Mouse (Mus musculus): ENCODE results near the gene Ptprb.

Gene Ptprb

DNA sequence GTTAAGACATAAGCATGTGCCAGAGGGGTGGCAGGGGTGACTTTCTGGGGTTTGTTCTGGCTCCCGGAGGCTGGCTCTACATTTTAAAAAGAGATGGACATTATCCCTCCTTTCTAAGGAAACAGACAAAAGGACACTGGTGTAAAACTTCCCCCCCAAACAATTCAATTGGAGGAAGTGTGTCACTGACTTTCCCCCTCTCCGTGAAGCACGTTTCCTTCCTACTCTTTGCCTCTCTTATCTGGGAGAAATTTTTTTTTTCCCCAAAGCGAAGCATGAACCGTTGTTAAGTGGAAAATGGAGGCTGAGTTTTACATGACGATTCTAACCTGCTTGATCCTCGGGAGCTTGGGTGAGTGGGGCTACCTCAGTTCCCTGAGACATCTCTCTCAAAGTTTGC is at the start of gene Ptprb:
Gene Ptprb (plus strand): TSS at position 244 of the 400 bp plus-strand sequence.
- DNase-seq (ENCODE audit: low read depth, low spot score), result no peak

DNA sequence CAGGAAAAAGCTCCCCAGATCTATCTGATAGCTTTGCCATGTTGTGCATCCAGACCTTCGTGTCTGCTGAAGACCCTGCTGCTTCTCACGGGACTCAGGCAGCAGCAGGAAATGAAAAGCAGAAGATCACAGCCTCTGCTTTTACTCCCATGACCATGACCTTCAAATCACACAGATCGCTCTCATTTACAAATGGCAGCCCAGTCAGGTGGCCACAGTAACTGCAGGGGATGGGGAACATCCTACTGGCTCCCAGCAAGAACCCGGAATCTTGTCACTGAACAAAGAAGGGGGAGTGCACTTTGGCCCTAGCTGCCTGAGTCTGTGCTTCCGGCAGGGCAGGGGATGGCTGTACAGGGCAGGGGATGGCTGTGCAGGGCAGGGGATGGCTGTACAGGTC is 40.0 kb upstream of the Ptprb start:
- no peak for DNase-seq (ENCODE audit: low read depth, low spot score)

DNA sequence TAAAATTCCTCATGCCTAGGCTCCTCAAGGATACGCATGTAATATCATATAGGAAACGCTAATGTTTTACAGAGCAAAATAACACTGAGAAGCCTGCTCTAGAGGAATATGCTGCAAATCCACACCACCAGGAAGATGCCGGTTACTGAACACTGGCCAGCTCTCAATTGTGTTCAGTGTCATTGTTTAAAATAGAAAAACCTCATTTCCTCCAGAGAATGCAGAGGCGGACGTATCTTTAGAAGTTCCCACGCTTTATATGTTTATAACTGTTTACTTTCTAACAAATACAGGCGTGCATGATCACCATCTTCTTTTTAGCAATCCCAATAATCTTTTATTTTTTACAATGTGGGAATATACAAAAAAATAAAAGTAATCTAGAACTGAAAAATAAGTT is 33.1 kb upstream of the Ptprb start:
- peak; percentile 21 for DNase-seq (ENCODE audit: low read depth, low spot score)

DNA sequence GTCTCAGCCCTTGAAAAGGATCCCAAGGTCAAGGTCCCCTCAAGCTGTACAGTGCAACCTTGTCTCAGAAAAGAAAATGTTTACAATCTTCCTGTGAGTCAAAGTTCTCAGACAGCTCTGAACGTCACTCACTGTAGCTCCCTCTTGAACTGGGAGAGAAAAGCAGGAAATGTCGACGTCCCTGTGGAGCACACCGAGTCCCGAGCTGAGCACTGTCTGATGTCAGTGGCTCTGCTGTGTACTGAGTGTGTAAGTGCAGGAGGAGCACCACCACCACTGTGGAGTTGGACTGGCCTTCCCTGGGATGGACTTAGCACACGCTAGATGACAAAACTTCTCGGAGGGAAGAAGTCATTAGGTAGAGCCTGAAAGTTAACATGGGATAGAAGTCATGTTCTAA is 31.9 kb upstream of the Ptprb start:
- no peak for DNase-seq (ENCODE audit: low read depth, low spot score)

DNA sequence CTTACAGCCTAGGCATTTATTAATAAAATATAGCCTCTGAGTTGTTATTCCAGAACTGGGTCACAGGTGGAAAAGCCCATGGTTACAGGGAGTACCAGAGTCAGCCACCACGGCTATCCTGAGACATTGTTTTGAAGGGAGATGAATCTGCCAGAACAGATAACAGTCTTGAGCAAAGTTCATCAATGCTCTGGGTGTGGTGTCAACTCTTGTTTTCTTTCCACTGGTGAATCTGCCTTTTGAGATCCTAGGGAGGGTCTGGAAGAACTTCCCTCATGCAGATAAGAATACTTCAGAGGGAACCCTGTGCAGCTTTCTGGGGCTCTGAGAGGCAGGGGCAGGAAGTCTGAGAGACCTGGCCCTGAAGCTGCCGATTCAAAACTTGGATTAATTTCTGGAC is 29.7 kb upstream of the Ptprb start:
- DNase-seq (ENCODE audit: low read depth, low spot score), result no peak

DNA sequence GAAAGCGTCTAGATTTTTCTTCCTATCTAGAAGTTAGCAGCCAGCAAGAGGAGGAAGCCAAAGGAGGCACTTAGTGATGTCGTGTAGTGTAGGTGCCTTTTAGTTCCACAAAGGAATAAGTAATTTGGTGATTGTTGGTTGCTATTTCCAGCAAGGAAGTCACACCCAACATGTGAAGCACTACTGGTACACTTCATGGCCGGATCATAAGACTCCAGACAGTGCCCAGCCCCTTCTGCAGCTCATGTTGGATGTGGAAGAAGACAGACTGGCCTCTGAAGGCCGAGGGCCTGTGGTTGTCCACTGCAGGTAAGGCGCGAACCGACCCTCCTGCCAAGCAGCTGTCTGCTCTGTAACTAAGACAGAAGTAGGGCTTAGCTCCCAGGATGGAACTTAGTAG is 22.7 kb upstream of the Ptprb start:
- DNase-seq (ENCODE audit: low read depth, low spot score), result no peak

DNA sequence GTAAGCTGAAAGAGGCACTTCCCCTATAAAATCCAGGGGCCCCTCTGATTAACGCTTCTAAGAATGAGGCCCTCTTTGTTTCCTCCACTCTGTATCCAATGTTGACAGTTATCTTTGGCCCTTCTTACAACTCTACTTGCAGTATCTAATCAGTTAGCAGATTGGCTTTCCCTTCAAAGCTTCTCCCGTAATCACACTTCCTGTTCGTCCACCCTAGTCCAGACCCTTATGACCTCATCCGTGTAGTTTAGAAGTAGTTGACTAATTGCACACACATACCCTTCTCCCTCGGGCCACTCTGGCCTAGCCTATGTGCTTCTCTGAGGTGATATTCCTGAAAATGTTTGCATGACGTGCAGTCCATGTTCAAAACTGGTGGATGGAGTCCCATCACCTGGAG is 21.4 kb upstream of the Ptprb start:
- no peak for DNase-seq (ENCODE audit: low read depth, low spot score)

DNA sequence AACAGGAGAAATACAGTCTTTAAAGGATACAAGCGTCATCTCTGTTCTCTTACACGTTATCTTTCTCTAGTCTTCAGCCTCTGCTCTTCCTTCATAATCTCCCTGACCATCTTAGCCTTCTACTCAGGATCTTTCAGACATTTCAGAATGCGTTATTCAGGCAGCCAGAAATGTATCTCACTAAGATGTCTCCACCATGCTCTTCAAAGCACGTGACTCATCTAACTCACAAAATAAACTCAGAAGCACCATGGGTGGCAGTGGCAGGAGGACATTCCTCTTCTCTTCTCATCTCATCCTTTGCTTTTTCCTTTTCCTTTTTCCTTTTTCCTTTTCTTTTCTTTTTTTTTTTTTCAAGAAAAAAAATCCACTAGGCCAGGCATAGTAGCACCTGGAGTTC is 16.0 kb upstream of the Ptprb start:
- DNase-seq (ENCODE audit: low read depth, low spot score), result no peak

DNA sequence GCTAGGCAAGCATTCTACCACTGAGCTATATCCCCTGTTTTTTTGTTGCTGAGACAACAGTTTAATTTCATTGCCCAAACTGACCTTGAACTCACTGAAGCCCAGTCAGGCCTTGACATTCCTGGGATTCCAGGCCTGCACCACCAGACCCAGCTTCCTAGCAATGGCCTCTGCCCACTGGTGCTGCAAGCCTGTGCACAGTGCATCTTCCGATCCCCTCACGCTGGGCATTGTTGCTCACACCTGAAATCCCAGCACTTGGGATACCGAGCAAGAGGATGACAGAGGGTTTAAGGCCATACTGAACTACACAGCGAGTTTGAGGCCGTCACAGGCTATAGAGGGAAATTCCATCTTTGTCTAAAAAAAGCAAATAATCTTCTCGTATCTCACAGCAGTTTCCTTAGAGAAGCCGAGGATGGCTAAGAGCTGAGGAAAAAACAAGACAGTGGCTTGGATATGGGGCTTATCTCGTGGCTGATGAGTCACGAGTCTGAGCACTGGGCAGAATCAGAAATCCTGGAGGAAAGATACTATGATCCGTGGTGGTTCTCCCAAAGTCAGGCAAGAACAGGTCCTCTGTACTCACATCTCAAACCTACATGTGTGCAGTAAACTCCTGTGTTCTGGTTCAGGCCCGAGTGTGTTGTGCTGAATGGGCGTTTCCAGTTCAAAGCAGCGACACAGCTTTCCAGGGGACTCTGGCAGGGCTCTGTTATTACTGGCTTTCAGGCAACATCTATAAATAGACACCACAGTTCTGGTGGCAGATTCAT is 14.5 kb upstream of the Ptprb start:
- DNase-seq (ENCODE audit: low read depth, low spot score), result no peak

DNA sequence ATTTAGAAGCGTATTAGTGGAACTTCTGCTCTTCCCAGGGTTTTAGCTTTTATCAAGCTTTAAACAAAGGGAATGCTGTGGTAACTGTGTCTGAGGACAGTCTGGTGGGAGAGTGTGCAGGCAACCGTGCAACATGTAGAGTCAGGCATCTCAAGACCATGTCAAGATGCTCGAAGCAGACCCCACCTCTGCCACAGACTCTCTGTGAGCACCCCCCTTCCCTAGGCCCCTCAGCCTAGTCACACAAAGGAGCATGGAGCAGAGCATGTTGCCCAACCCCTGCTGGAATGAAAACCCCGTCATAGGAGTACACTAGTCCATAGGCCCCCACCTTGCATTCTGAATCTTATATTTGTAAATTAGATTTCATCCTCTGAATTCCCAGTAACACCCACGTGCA is 13.8 kb upstream of the Ptprb start:
- DNase-seq (ENCODE audit: low read depth, low spot score), result no peak

DNA sequence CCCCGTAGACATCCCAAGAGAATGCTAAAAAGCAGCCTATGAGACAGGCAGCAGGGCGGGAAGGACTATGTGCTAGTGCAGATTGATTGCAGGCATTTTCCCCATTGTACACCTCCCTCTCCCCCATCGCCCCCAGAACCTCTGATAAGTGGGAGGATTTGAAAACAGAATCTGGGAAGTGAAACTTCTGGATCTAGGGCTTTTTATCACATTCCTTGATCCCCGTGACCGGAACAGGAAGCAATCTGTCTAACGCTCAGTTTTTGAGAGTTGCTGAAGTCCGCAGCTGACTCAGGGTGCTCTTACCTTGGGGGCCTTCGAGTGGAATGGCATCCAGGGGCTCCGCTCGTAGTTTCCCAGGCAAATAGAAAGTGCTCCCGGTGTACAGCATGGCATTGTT is 10.8 kb upstream of the Ptprb start:
- DNase-seq (ENCODE audit: low read depth, low spot score), result no peak

DNA sequence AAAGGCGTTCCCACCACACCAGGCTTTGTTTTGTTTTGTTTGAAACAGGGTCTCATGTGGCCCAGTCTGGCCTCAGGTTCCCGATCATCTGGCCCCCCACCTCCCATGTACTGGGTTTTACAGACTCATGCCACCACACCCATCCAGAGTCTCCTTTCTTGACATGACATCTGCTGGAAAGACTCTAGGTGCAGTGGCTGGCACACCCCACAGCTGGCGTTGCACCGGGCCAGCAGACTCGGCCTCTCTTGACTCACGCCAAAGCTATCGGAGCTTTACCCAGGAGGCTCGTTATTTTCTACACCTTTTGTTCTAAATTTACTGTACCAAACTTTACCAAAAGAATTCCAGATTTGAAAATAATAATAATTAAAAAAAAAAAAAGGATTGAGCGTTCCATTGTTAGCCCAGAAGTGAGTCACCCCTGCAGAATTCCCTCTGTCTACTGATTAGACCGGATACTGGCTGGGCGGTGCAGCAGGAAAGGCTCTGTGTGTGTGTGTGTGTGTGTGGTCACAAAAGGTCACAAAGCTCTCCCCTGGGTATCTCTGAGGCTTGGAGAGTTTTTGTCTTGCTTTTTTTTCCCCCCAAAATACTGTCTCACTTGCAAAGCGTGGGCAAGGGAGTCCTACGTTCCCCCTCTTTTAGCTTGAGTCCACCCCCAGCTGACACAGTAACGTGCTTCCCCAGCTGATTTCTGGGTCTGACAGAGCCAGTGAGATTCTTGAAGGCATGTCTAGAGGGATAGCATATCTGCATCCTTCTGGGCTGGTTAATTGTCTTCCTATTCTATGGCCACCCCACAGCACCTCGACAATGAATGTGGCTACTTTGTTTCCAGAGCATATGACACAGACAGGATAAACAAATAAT is 8.5 kb upstream of the Ptprb start:
- DNase-seq (ENCODE audit: low read depth, low spot score), result no peak

DNA sequence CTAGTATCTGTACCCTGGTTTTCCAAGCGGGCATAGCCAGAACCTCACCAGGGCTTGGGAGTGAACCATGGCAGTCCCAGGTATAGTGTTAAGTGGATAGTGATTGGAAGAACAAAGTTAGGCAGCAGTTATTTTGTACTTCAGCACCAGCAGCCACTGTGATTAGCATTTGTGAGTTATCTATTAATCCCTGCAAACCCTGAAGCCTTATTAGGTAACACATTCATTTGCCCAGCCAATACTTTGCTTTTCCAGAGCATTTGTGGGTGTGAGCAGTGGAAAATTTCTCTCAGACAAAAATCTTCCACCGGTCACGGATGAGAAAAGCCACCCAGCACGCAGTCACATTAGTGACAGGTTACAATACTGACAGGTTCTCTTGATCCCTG is 7.9 kb upstream of the Ptprb start:
- no peak for DNase-seq (ENCODE audit: low read depth, low spot score)

DNA sequence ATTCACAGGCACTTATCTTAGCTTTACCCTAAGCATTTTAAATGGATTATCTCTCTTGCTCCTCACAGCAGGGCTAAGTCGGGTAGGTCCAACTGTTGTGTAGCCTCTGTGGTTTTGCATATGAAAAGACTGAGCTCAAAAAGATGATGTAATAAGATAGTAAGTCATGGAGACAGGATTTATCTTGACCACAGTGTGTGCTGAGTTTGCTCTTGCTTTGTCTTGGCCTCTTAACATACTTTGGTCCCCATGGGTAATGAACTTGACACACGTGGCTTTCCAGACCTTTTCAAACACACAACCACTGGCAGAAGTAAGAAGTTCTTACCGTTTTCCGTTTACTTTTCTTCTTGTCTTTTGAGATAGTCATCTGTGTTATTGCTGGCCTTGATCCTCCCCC is 7.0 kb upstream of the Ptprb start:
- DNase-seq (ENCODE audit: low read depth, low spot score), result no peak

DNA sequence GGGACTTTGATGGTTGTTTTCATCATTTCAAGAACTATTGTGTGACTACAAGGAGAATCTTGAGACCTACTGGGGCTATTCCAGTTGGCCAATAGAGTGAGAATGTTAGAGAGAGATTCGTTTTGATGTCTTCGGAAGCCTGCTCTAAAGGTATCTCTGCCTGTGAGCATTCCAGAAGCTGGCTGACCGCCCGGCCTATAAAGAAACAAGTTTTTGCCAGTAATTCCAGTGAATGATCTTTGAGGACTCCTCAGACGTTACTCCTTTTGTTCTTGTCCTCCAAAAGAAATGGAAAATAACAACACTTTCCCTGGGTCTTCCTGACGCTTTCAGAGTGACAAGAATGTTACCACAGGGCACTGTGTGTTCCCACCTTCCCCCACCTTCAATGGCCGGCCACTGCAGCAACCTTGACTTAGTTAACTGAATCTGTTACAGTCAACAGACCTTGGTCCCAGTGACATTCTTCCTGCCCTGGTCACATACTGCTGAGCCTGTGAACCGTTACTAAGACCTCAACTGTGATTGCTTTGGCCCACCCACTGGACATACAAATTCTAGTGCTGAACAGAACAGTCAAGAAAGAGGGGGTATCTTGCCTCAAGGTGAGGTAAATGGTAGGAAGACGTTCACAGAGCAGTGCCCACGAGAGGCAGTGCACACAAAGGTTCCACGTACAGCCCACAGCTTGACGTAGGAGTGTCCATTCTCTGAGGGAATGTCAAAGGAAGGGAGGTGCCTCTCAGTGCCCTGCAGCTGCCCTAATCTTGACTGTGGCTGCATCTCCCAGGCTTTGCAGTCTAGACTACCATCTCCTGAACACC is 4.5 kb upstream of the Ptprb start:
- no peak for DNase-seq (ENCODE audit: low read depth, low spot score)

DNA sequence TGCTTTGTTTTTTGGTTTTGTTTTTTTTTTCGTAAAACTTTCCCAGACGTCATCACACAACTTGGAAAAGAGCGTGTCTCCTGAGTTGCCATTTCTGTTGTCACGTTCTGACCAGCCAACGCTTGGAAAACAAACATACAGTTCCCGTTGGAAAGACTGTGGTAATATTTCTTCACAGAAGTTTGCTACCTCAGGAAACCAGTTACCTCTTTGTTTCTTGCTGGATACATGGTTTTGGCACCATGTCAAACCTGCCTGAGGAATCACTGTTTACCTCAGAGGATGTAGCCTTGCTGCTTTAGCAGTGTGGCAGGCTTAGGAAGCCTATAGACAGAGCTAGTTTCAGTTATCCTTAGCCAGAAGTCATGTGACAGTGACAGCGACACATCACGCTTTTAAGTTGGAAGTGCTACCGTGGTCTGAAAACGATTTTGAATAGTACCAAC is 3.8 kb upstream of the Ptprb start:
- DNase-seq (ENCODE audit: low read depth, low spot score), result no peak

DNA sequence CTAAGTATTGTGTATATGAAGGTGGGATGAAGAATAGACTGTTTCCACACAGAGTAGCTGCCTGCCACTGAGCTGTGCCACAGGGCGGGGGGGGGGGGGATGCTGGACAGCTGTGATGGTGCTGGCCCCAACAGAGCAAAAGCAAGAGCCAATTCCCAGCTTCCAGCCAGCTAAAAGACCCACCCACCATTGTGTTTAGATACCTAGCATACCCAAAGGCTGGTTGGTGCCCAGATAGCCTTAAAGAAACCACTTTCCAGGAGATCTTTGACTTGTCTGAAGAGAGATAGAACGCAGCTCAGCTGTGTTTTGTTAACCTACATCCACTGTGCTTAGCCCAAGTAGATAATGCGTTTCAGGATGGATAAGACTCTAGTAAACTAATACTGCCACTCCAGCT is 3.2 kb upstream of the Ptprb start:
- no peak for DNase-seq (ENCODE audit: low read depth, low spot score)

DNA sequence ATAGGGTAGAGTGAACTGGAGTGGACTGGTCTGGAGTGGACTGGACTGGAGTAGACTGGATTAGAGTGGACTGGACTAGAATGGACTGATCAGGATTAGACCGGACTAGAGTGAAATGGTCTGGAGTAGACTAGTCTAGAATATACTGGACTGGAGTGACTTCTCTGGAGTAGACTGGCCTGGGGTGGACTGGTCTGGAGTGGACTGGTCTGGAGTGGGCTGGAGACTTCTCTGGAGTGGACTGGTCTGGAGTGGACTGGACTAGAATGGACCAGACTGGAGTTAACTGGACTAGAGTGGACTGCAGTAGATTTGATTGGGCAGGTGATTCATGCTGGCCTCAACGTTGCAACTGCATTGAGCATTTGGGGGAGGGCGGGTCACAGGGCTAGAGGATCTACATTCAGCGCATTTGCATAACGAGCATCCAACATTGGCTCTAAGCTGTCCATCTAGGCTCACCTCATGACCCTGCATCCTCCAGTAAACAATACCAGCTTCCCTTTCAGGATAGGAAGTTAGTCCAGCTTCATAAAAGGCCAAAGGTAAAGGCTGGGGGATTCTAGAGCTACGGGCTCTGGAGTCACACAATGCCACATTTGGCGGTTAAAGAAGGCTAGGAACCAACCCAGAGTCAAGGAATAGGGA is 11.5 kb downstream of the Ptprb start:
- no peak for DNase-seq (ENCODE audit: low read depth, low spot score)

DNA sequence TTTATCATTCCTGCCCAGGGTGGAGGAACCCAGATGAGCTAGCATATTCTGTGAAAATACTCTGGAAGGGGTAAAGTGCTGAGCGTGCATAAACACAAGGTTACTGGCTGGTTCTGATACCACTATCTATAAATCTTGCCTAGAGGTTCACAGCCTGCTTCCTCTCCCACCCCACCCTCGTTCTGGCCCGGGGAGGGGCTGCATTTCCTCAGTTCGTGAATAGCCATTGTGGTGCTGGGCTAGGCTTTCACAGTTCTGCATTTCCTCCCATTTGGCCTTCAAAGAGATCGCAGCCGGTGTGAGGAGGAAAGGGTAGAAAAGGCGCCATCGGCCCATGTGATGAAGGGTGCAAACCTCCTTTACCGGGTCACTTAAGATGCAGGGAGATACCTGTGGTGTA is 12.8 kb downstream of the Ptprb start:
- no peak for DNase-seq (ENCODE audit: low read depth, low spot score)

DNA sequence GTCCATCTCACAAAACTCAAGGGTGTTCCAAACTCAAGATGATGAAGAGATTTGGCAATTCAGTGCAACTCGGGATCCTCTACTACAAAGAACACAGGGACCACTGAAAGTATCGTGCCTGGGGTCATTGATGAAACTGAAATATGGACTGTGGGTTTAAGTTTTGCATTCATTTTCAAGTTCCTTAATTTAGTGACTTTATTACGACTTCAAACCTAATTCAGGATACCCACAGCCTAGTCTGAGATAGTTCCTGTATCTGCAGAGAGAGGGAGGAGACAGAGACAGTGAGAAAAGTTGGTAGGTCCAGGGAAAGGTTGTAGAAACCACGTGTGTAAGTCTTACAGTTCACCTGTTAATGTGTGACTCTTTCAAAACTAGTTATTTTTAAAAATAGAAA is 15.2 kb downstream of the Ptprb start:
- no peak for DNase-seq (ENCODE audit: low read depth, low spot score)

DNA sequence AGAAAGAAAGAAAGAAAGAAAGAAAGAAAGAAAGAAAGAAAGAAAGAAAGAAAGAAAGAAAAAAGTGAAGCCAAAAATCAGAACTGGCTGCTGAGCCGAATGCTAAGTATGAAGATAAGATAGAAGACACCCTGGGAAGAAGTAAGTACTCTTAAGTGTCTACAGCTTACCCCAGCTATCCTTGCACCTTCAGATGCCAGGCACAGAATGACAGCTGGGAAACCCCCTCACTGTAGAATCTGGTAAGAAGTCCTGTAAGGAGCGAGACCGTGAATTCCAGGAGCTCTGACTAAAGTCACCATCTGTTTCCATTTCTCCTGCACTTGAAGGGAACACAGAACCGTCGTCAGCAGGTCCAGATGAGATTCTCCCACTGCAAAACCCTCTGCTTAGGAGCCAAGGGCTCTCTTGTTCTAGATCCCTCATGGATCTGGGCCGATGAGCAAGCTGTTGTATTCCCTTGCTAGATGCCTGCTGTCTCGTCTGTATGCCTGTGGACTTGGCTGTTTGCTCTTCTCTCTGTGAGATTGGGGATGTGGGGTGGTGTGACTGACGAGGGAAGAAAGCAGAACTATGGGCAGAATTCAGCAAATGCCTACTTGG is 15.9 kb downstream of the Ptprb start:
- peak; percentile 91 for DNase-seq (ENCODE audit: low read depth, low spot score)

Measured in telencephalon, adult 2 months (tissue).